Mouse (Mus musculus) bone marrow, adult 2 months (tissue): Measurements from ENCODE around the gene Mcub.

Experiments
- CTCF ChIP-seq: fragments of 200-500 bp; IDR thresholded peaks from 2 replicates; pipeline ENCODE4 v1.5.1; 2011; ENCODE audit warnings: low read length, control low read depth; ENCODE audit not compliant: control insufficient read depth, insufficient read depth
- POLR2A ChIP-seq: fragments of 200-500 bp; IDR thresholded peaks from 2 replicates; pipeline ENCODE4 v1.6.1; 2011; ENCODE audit warnings: low read depth, mild to moderate bottlenecking, control low read depth, low read length, borderline replicate concordance; ENCODE audit not compliant: control insufficient read depth

- TF ChIP-seq CTCF (no peak), POLR2A (no peak)
Measured at GRCm38 (mm10) chr3:129903369-129903768, 66.6 kb downstream of the Mcub start.
